Mouse (Mus musculus) CH12.LX (cell line): ENCODE data around the gene Insl5. TPM values are rescaled to one million over a fixed set of nuclear protein-coding genes. Genes with fewer than 3 reads are reported as not detected.

ENCODE experiments used
- DNase-seq: peaks from one replicate; pipeline ENCODE4 v3.0.0-alpha.2; 2013; ENCODE audit errors: extremely low read depth
- H3K27ac ChIP-seq: 2 replicates; pipeline ENCODE4 v1.5.1; 2012; ENCODE audit warnings: low read depth, mild to moderate bottlenecking, control low read depth, moderate library complexity; ENCODE audit not compliant: insufficient read depth
- H3K27me3 ChIP-seq: replicated peaks from 2 replicates; pipeline ENCODE3; 2012; ENCODE audit warnings: inconsistent platforms
- H3K36me3 ChIP-seq, 2 experiments: replicated peaks in 1 of 2; 2 replicates each; pipeline versions ENCODE3 to v1.6.1; 2012; ENCODE audit warnings: inconsistent platforms in 1 of 2, low read length in 1 of 2, mild to moderate bottlenecking in 1 of 2, mixed read lengths in 1 of 2, moderate library complexity in 1 of 2; ENCODE audit not compliant: control insufficient read depth in 1 of 2, insufficient read depth in 1 of 2
- H3K4me1 ChIP-seq, 2 experiments: 2 replicates each; pipeline ENCODE4 v1.6.1; 2012; ENCODE audit warnings: inconsistent platforms in 1 of 2, moderate library complexity in 1 of 2; ENCODE audit not compliant: insufficient read depth in 2 of 2, control insufficient read depth in 1 of 2
- H3K4me2 ChIP-seq: 2 replicates; pipeline ENCODE4 v1.6.1; 2012; ENCODE audit warnings: low read depth, mild to moderate bottlenecking, control low read depth; ENCODE audit not compliant: poor library complexity, insufficient read depth, severe bottlenecking
- H3K4me3 ChIP-seq, 3 experiments: fragments of 150-350 bp in 1 of 3; sonication (generic) in 1 of 3; replicated peaks in 1 of 3; 2 replicates each; pipeline versions ENCODE3 to v1.5.1; 2011 to 2012; ENCODE audit warnings: low read depth in 2 of 3, low read length in 2 of 3, mild to moderate bottlenecking in 2 of 3, moderate library complexity in 2 of 3, control low read depth in 1 of 3, improper control_type of control experiment in 1 of 3, inconsistent platforms in 1 of 3, mixed read lengths in 1 of 3; ENCODE audit not compliant: poor library complexity in 1 of 3
- H3K79me2 ChIP-seq: replicated peaks from 2 replicates; pipeline ENCODE4 v1.6.1; 2012; ENCODE audit warnings: mild to moderate bottlenecking, moderate library complexity; ENCODE audit not compliant: control insufficient read depth, poor library complexity, insufficient read depth, severe bottlenecking; ENCODE audit errors: extremely low read depth
- H3K9ac ChIP-seq: 2 replicates; pipeline ENCODE4 v1.6.1; 2012; ENCODE audit warnings: low read depth, mild to moderate bottlenecking, control low read depth, moderate library complexity; ENCODE audit not compliant: insufficient read depth
- H3K9me3 ChIP-seq: replicated peaks from 2 replicates; pipeline ENCODE3; 2012; ENCODE audit warnings: low read length, inconsistent platforms, mixed read lengths
- BHLHE40 ChIP-seq: IDR thresholded peaks from 2 replicates; pipeline ENCODE4 v1.6.1; 2011; ENCODE audit warnings: mild to moderate bottlenecking, low read depth, low read length, improper control_type of control experiment
- CHD1 ChIP-seq: IDR thresholded peaks from 2 replicates; pipeline ENCODE4 v1.6.1; 2012; ENCODE audit warnings: low read depth, low read length, improper control_type of control experiment, inconsistent platforms
- CHD2 ChIP-seq: IDR thresholded peaks from 2 replicates; pipeline ENCODE4 v1.6.1; 2011; ENCODE audit warnings: low read length, improper control_type of control experiment
- CTCF ChIP-seq, 2 experiments: IDR thresholded peaks in 1 of 2; conservative IDR thresholded peaks in 1 of 2; 2 replicates each; pipeline ENCODE4 v1.5.1; 2011 to 2012; ENCODE audit warnings: low read depth in 2 of 2, low read length in 2 of 2, improper control_type of control experiment in 1 of 2, inconsistent platforms in 1 of 2, mild to moderate bottlenecking in 1 of 2, moderate library complexity in 1 of 2
- E2F4 ChIP-seq: IDR thresholded peaks from 2 replicates; pipeline ENCODE4 v1.6.1; 2011; ENCODE audit warnings: low read depth, low read length, improper control_type of control experiment; ENCODE audit not compliant: insufficient replicate concordance
- JUND ChIP-seq: conservative IDR thresholded peaks from 2 replicates; pipeline ENCODE4 v1.6.1; 2011; ENCODE audit warnings: low read depth, low read length, improper control_type of control experiment
- KAT2A ChIP-seq: IDR thresholded peaks from 2 replicates; pipeline ENCODE4 v1.6.1; 2012; ENCODE audit warnings: low read length, improper control_type of control experiment, inconsistent platforms; ENCODE audit not compliant: insufficient replicate concordance
- NELFE ChIP-seq: IDR thresholded peaks from 2 replicates; pipeline ENCODE4 v1.6.1; 2011; ENCODE audit warnings: low read depth, low read length, improper control_type of control experiment
- NRF1 ChIP-seq: IDR thresholded peaks from 2 replicates; pipeline ENCODE4 v1.6.1; 2014; ENCODE audit warnings: low read depth, mild to moderate bottlenecking, inconsistent platforms, low read length, improper control_type of control experiment, moderate library complexity
- PAX5 ChIP-seq: IDR thresholded peaks from 2 replicates; pipeline ENCODE4 v1.6.1; 2012; ENCODE audit warnings: low read length, inconsistent platforms, mixed read lengths
- POLR2A ChIP-seq: IDR thresholded peaks from 2 replicates; pipeline ENCODE4 v1.6.1; 2011; ENCODE audit warnings: low read depth, mild to moderate bottlenecking, improper control_type of control experiment, low read length
- POLR2AphosphoS2 ChIP-seq: IDR thresholded peaks from 2 replicates; pipeline ENCODE4 v1.6.1; 2011; ENCODE audit warnings: low read depth, low read length, improper control_type of control experiment
- RAD21 ChIP-seq: IDR thresholded peaks from 2 replicates; pipeline ENCODE4 v1.6.1; 2011; ENCODE audit warnings: low read depth, mild to moderate bottlenecking, low read length, improper control_type of control experiment, moderate library complexity
- SMC3 ChIP-seq: IDR thresholded peaks from 2 replicates; pipeline ENCODE4 v1.6.1; 2011; ENCODE audit warnings: low read depth, low read length, improper control_type of control experiment
- UBTF ChIP-seq: IDR thresholded peaks from 2 replicates; pipeline ENCODE4 v1.6.1; 2012; ENCODE audit warnings: low read depth, mild to moderate bottlenecking, inconsistent platforms, low read length, improper control_type of control experiment, moderate library complexity
- ZNF384 ChIP-seq: IDR thresholded peaks from 2 replicates; pipeline ENCODE4 v1.6.1; 2012; ENCODE audit warnings: low read depth, low read length, improper control_type of control experiment, inconsistent platforms
- dilution Hi-C: fragments of 300-500 bp; cut with MboI; formaldehyde crosslinking; loops from 2 replicates; pipeline ENCODE4 v1.14.3; 2020; ENCODE audit warnings: low sequenced_read_pairs; ENCODE audit not compliant: extremely low pct_unique_long_range_greater_than_20kb, extremely low pct_ligation_motif_present
- in situ Hi-C: fragments of 300-500 bp; cut with MboI; formaldehyde crosslinking; loops from 3 replicates; pipeline ENCODE4 v1.14.3; 2019; ENCODE audit warnings: low sequenced_read_pairs, low pct_ligation_motif_present, low pct_unique_long_range_greater_than_20kb, mixed read lengths
- polyA plus RNA-seq: library from polyadenylated mRNA; unstranded; fragments of >175 nt; gene quantifications from 2 replicates; pipeline ENCODE4 v1.2.1, GENCODE M21; 2012; ENCODE audit warnings: low read depth; ENCODE audit not compliant: insufficient read length
- total RNA-seq, 2 experiments: library from RNA; depleted of rRNA; stranded (reverse); fragments of 300-350 nt in 1 of 2; fragments of >200 nt in 1 of 2; gene quantifications; 2 replicates each; pipeline ENCODE4 v1.2.3; 2012 to 2014

Insl5 gene
- total and polyA plus RNA-seq, 3 experiments = not detected

- no peak for DNase-seq
- no peak overlapping the region for H3K27ac ChIP-seq
- H3K9me3 ChIP-seq = no peaks in the 10 kb centered on the region
- H3K4me2 ChIP-seq = no peak overlapping the region
- H3K9ac ChIP-seq = no peak overlapping the region
- no peaks in the 10 kb centered on the region for H3K79me2 ChIP-seq
- no peaks in the 10 kb centered on the region for H3K27me3 ChIP-seq
- dilution Hi-C loops = no loop called here
- H3K36me3 ChIP-seq = no peaks in the 10 kb centered on the region
- in situ Hi-C loops = loop anchor here (10.0 to 25.0 kb wide), 2 partner anchors 163 to 356 kb away; no protein-coding TSS in a partner anchor
- peaks cover 10 to 30% of the 10 kb centered on the region in 2 experiments for H3K4me1 ChIP-seq
- TF ChIP-seq NRF1 (no peak), CHD2 (no peak), UBTF (no peak), POLR2AphosphoS2 (no peak), CHD1 (no peak), KAT2A (no peak), JUND (no peak), BHLHE40 (peak; percentile 87)
- no peak overlapping the region for H3K4me3 ChIP-seq
Measured at GRCm38 (mm10) chr4:102981709-102982108, 44.9 kb downstream of the Insl5 start.

- dilution Hi-C loops = no loop called here
- in situ Hi-C loops = loop anchor here (25.0 kb wide), 1 partner anchor 358 kb away; no protein-coding TSS in a partner anchor
- no peaks in the 10 kb centered on the region for H3K36me3 ChIP-seq
- H3K9ac ChIP-seq = no peak overlapping the region
- H3K4me3 ChIP-seq = no peak overlapping the region
- H3K4me2 ChIP-seq = no peak overlapping the region
- H3K9me3 ChIP-seq = no peaks in the 10 kb centered on the region
- peaks cover 9 to 20% of the 10 kb centered on the region in 2 experiments for H3K4me1 ChIP-seq
- H3K27ac ChIP-seq = no peak overlapping the region
- no peaks in the 10 kb centered on the region for H3K27me3 ChIP-seq
- TF ChIP-seq NELFE (no peak), RAD21 (peak; percentile 52), E2F4 (no peak), ZNF384 (peak; percentile 62; the same call in 1 of the 2 replicates), SMC3 (peak; percentile 38), PAX5 (no peak), CTCF (conservative IDR thresholded peaks at IDR 0.05 in 1 of 2, IDR thresholded peaks at IDR 0.05 in 1 of 2; ENCODE audit: low read depth in 2 of 2, low read length in 2 of 2) (peak in 1 of 2 experiments; percentile 55; a peak in 2 of 4 replicates)
- H3K79me2 ChIP-seq = no peaks in the 10 kb centered on the region
- no peak for DNase-seq
Measured at GRCm38 (mm10) chr4:102979385-102979784, 47.3 kb downstream of the Insl5 start.

- TF ChIP-seq NELFE = no peak
- no peak for TF ChIP-seq RAD21
- no peak for TF ChIP-seq POLR2A
- no peak for TF ChIP-seq NRF1
- in situ Hi-C loops (loop anchor here (25.0 kb wide), 1 partner anchor 359 kb away; no protein-coding TSS in a partner anchor), dilution Hi-C loops (no loop called here)
- no peak within 1 kb of the TSS for H3K4me3 ChIP-seq
- peak within 1 kb of the TSS; percentile 33; the same call in 1 of the 2 replicates for H3K4me2 ChIP-seq
- no peaks in the 10 kb centered on the region for H3K9me3 ChIP-seq
- H3K79me2 ChIP-seq = no peaks in the 10 kb centered on the region
- H3K27ac ChIP-seq = no peak within 1 kb of the TSS
- no peaks in the 10 kb centered on the region for H3K27me3 ChIP-seq
- no peak within 1 kb of the TSS for H3K9ac ChIP-seq
- no peak for DNase-seq
- H3K4me1 ChIP-seq = peaks cover 3 to 11% of the 10 kb centered on the region in 2 experiments; a peak in 2 of 4 replicates
- H3K36me3 ChIP-seq = no peaks in the 10 kb centered on the region
Measured at GRCm38 (mm10) chr4:102978440-102978839, 48.2 kb downstream of the Insl5 start, which contains the start of gene Tctex1d1. Gene Tctex1d1 (plus strand): TSS chr4:102978606.
